Mouse (Mus musculus) liver, embryonic 14.5 days (tissue): ENCODE measurements around the gene Gm43302.
"Not testable (repeated sequence)": the region's sequence is repeated elsewhere in the genome, so short reads cannot be mapped to it uniquely, and the experiment has no call there.

Experiments
- CTCF ChIP-seq: IDR thresholded peaks from 2 replicates; pipeline ENCODE4 v1.5.1; 2016; ENCODE audit warnings: antibody characterized with exemption, low read depth, control low read depth
- EP300 ChIP-seq: IDR thresholded peaks from 2 replicates; pipeline ENCODE4 v1.6.1; 2016; ENCODE audit warnings: antibody characterized with exemption, low read depth

GRCm38 (mm10) chr5:105192536-105192935 is 101.0 kb downstream of the Gm43302 start:
- TF ChIP-seq CTCF, EP300: not testable (repeated sequence)
